Comparison of ENCODE assay signal across 8 mouse cellular contexts in genomic region chr12:78906707-78907162, GRCm38 (mm10). TPM values are rescaled to one million over a fixed set of nuclear protein-coding genes. Genes with fewer than 3 reads are reported as not detected.
A peak's percentile ranks its signal among the peaks of the same experiment; 100 is the strongest.
DNase-seq lines count a peak whose midpoint lies in the region; ATAC-seq and TF ChIP-seq lines count a peak whose summit lies in the region.

Plek2 (minus strand) TSS chr12:78906964.

- no peaks in the 10 kb centered on the region for H3K27me3 ChIP-seq in CH12.LX (replicated peaks)
- H3K27me3 ChIP-seq in hindbrain, embryonic 11.5 days (ENCODE audit: control insufficient read depth, insufficient read depth, low read length): peaks cover 26% of the 10 kb centered on the region
- H3K27me3 ChIP-seq in limb, embryonic 14.5 days (ENCODE audit: control insufficient read depth, insufficient read depth, low read length): peaks cover 23% of the 10 kb centered on the region
- peaks cover 44% of the 10 kb centered on the region for H3K27me3 ChIP-seq in midbrain, embryonic 14.5 days (ENCODE audit: control insufficient read depth, insufficient read depth, low read length)
- no peaks in the 10 kb centered on the region for H3K27me3 ChIP-seq in stomach, embryonic 14.5 days (ENCODE audit: control insufficient read depth, insufficient read depth, low read length)

- H3K79me2 ChIP-seq in CH12.LX (replicated peaks; ENCODE audit: control insufficient read depth, extremely low read depth, insufficient read depth, poor library complexity, severe bottlenecking): no peaks in the 10 kb centered on the region

- peak within 1 kb of the TSS; percentile 48 for H3K4me2 ChIP-seq in CH12.LX (ENCODE audit: insufficient read depth, low read depth, poor library complexity, severe bottlenecking)
- H3K4me2 ChIP-seq in hindbrain, embryonic 11.5 days (replicated peaks; ENCODE audit: low read depth, low read length): peak within 1 kb of the TSS; percentile 72
- peak within 1 kb of the TSS; percentile 90 for H3K4me2 ChIP-seq in limb, embryonic 14.5 days (replicated peaks; ENCODE audit: low read depth, low read length, severe bottlenecking)
- H3K4me2 ChIP-seq in midbrain, embryonic 14.5 days (ENCODE audit: low read length): peak within 1 kb of the TSS; percentile 85
- H3K4me2 ChIP-seq in stomach, embryonic 14.5 days (replicated peaks; ENCODE audit: low read depth, low read length): peak within 1 kb of the TSS; percentile 85

- peak within 1 kb of the TSS in 1 of 3 experiments; percentile 80 for H3K4me3 ChIP-seq in CH12.LX (replicated peaks in 1 of 3; ENCODE audit: low read depth in 2 of 3, low read length in 2 of 3, poor library complexity in 1 of 3)
- peak within 1 kb of the TSS; percentile 93 for H3K4me3 ChIP-seq in bone marrow, adult 2 months (replicated peaks; ENCODE audit: control insufficient read depth, low read depth, low read length)
- peak within 1 kb of the TSS; percentile 39 for H3K4me3 ChIP-seq in hindbrain, embryonic 11.5 days (ENCODE audit: low read depth, low read length)
- H3K4me3 ChIP-seq in limb, embryonic 14.5 days (replicated peaks; ENCODE audit: low read length): peak within 1 kb of the TSS; percentile 41
- peak within 1 kb of the TSS; percentile 39 for H3K4me3 ChIP-seq in midbrain, embryonic 14.5 days (replicated peaks; ENCODE audit: low read depth, low read length)
- H3K4me3 ChIP-seq in stomach, embryonic 14.5 days (ENCODE audit: low read depth, low read length): peak within 1 kb of the TSS; percentile 36

- TF ChIP-seq EP300 in CH12.LX (IDR thresholded peaks at IDR 0.05; ENCODE audit: low read length): no peak

- H3K9ac ChIP-seq in CH12.LX (ENCODE audit: insufficient read depth, low read depth): no peak within 1 kb of the TSS
- H3K9ac ChIP-seq in hindbrain, embryonic 11.5 days (ENCODE audit: low read depth, low read length): peak within 1 kb of the TSS; percentile 52
- peak within 1 kb of the TSS; percentile 52 for H3K9ac ChIP-seq in limb, embryonic 14.5 days (ENCODE audit: low read depth, low read length, severe bottlenecking)
- H3K9ac ChIP-seq in midbrain, embryonic 14.5 days (replicated peaks; ENCODE audit: low read length): peak within 1 kb of the TSS; percentile 48; the same call in 1 of the 2 replicates
- H3K9ac ChIP-seq in stomach, embryonic 14.5 days (replicated peaks; ENCODE audit: low read depth, low read length): peak within 1 kb of the TSS; percentile 25; the same call in 1 of the 2 replicates

- dilution Hi-C loops in CH12.LX (cut with MboI; ENCODE audit: extremely low pct_ligation_motif_present, extremely low pct_unique_long_range_greater_than_20kb, low sequenced_read_pairs): no loop called here

- H3K9me3 ChIP-seq in CH12.LX (replicated peaks; ENCODE audit: low read length): peaks cover 6% of the 10 kb centered on the region
- no peaks in the 10 kb centered on the region for H3K9me3 ChIP-seq in hindbrain, embryonic 11.5 days (ENCODE audit: control insufficient read depth, low read length)
- H3K9me3 ChIP-seq in limb, embryonic 14.5 days (ENCODE audit: control insufficient read depth, low read length): no peaks in the 10 kb centered on the region
- H3K9me3 ChIP-seq in midbrain, embryonic 14.5 days (ENCODE audit: control insufficient read depth, low read length): no peaks in the 10 kb centered on the region
- 0 out of 2 replicates have a peak, but pooled peaks cover 3% of the 10 kb centered on the region for H3K9me3 ChIP-seq in stomach, embryonic 14.5 days (ENCODE audit: control insufficient read depth, low read depth, low read length)

- in situ Hi-C loops in CH12.LX (cut with MboI; ENCODE audit: low pct_ligation_motif_present, low pct_unique_long_range_greater_than_20kb, low sequenced_read_pairs): no loop called here

- intact Hi-C loops in left cerebral cortex, postnatal 14 days (cut with DNase I): no loop called here

- no peak within 1 kb of the TSS for H3K27ac ChIP-seq in CH12.LX (ENCODE audit: insufficient read depth, low read depth)
- peak within 1 kb of the TSS; percentile 9; the same call in 1 of the 2 replicates for H3K27ac ChIP-seq in bone marrow, adult 2 months (ENCODE audit: control insufficient read depth, insufficient read depth, low read depth, low read length, poor library complexity)
- H3K27ac ChIP-seq in hindbrain, embryonic 11.5 days (ENCODE audit: low read depth, low read length): no peak within 1 kb of the TSS
- no peak within 1 kb of the TSS for H3K27ac ChIP-seq in limb, embryonic 14.5 days (replicated peaks; ENCODE audit: low read depth, low read length)
- no peak within 1 kb of the TSS for H3K27ac ChIP-seq in midbrain, embryonic 14.5 days (replicated peaks; ENCODE audit: low read depth, low read length)
- H3K27ac ChIP-seq in stomach, embryonic 14.5 days (ENCODE audit: low read length): no peak within 1 kb of the TSS

- no peak for TF ChIP-seq POLR2A in CH12.LX (IDR thresholded peaks at IDR 0.05; ENCODE audit: low read depth, low read length)
- TF ChIP-seq POLR2A in bone marrow, adult 2 months (IDR thresholded peaks at IDR 0.05; ENCODE audit: borderline replicate concordance, control insufficient read depth, low read depth, low read length): peak; percentile 56; the same call in 1 of the 2 replicates
- TF ChIP-seq POLR2A in limb, embryonic 14.5 days (IDR thresholded peaks at IDR 0.05; ENCODE audit: borderline replicate concordance, extremely low read depth, insufficient read depth, insufficient read length): no peak

- TF ChIP-seq RAD21 in CH12.LX (IDR thresholded peaks at IDR 0.05; ENCODE audit: low read depth, low read length): no peak

- no peaks in the 10 kb centered on the region for H3K36me3 ChIP-seq in CH12.LX (replicated peaks in 1 of 2; ENCODE audit: control insufficient read depth in 1 of 2, insufficient read depth in 1 of 2, low read length in 1 of 2)
- no peaks in the 10 kb centered on the region for H3K36me3 ChIP-seq in hindbrain, embryonic 11.5 days (ENCODE audit: control insufficient read depth, insufficient read depth, low read length)
- no peaks in the 10 kb centered on the region for H3K36me3 ChIP-seq in limb, embryonic 14.5 days (ENCODE audit: control insufficient read depth, insufficient read depth, low read length)
- H3K36me3 ChIP-seq in midbrain, embryonic 14.5 days (ENCODE audit: control insufficient read depth, insufficient read depth, low read length): no peaks in the 10 kb centered on the region
- no peaks in the 10 kb centered on the region for H3K36me3 ChIP-seq in stomach, embryonic 14.5 days (ENCODE audit: control insufficient read depth, insufficient read depth, low read length)

- TF ChIP-seq CTCF in CH12.LX (conservative IDR thresholded peaks at IDR 0.05 in 1 of 2, IDR thresholded peaks at IDR 0.05 in 1 of 2; ENCODE audit: low read depth in 2 of 2, low read length in 2 of 2): peak in 1 of 2 experiments; percentile 45; a peak in 2 of 4 replicates
- TF ChIP-seq CTCF in bone marrow, adult 2 months (IDR thresholded peaks at IDR 0.05; ENCODE audit: control insufficient read depth, insufficient read depth, low read length): no peak

- H3K4me1 ChIP-seq in CH12.LX (ENCODE audit: control insufficient read depth in 1 of 2, insufficient read depth in 2 of 2): peaks cover under 1 to 5% of the 10 kb centered on the region in 2 experiments; a peak in 3 of 4 replicates
- peaks cover 4% of the 10 kb centered on the region; the same call in 1 of the 2 replicates for H3K4me1 ChIP-seq in bone marrow, adult 2 months (ENCODE audit: control insufficient read depth, insufficient read depth, low read length)
- H3K4me1 ChIP-seq in hindbrain, embryonic 11.5 days (replicated peaks; ENCODE audit: control insufficient read depth, insufficient read depth, low read length): peaks cover 11% of the 10 kb centered on the region
- H3K4me1 ChIP-seq in limb, embryonic 14.5 days (ENCODE audit: control insufficient read depth, insufficient read depth, low read length): peaks cover 4% of the 10 kb centered on the region; the same call in 1 of the 2 replicates
- H3K4me1 ChIP-seq in midbrain, embryonic 14.5 days (ENCODE audit: control insufficient read depth, insufficient read depth, low read length): peaks cover 12% of the 10 kb centered on the region
- H3K4me1 ChIP-seq in stomach, embryonic 14.5 days (ENCODE audit: control insufficient read depth, insufficient read depth, low read length): no peaks in the 10 kb centered on the region

- DNase-seq in CH12.LX (ENCODE audit: extremely low read depth): no peak
- DNase-seq in hindbrain, embryonic 11.5 days (ENCODE audit: low spot score): peak; percentile 66
- no peak for DNase-seq in limb, embryonic 14.5 days (ENCODE audit: low spot score)
- peak; percentile 77 for DNase-seq in midbrain, embryonic 14.5 days
- no peak for DNase-seq in left cerebral cortex, postnatal 14 days (ENCODE audit: low spot score in 2 of 2)

- WGBS in bone marrow, adult 2 months: 5% methylated on average over 38 of the region's 38 CpGs
- WGBS in hindbrain, embryonic 11.5 days: 2% methylated on average over 38 of the region's 38 CpGs
- WGBS in limb, embryonic 14.5 days: 1% methylated on average over 32 of the region's 38 CpGs
- whole genome bisulfite sequencing in midbrain, embryonic 14.5 days: 2% methylated on average over 38 of the region's 38 CpGs
- 2% methylated on average over 38 of the region's 38 CpGs for WGBS in stomach, embryonic 14.5 days

- ATAC-seq in erythroblast, adult 5-6 weeks (replicated peaks; ENCODE audit: low FRiP score, poor library complexity, severe bottlenecking): peak; percentile 77
- ATAC-seq in hindbrain, embryonic 11.5 days (ENCODE audit: low FRiP score): peak; percentile 49; the same call in 1 of the 2 replicates
- no peak for ATAC-seq in limb, embryonic 14.5 days (ENCODE audit: low FRiP score, low read depth)
- ATAC-seq in midbrain, embryonic 14.5 days (ENCODE audit: low FRiP score, low TSS enrichment): no peak
- peak; percentile 56 for ATAC-seq in stomach, embryonic 14.5 days (ENCODE audit: insufficient number of reproducible peaks, insufficient read depth, low FRiP score, low read depth)

TF ChIP-seq in CH12.LX, 34 proteins besides CTCF, POLR2A, EP300 and RAD21 (continues in another document):
- no peak for TF ChIP-seq ETS1 (conservative IDR thresholded peaks at IDR 0.05; ENCODE audit: low read depth, low read length)

RNA-seq across cellular contexts. Expression of gene Plek2, which starts in this region (rescaled TPM):
- total RNA-seq in CH12.LX (2012; rRNA removed) (0.85 and 1.1 TPM in 2 replicates), CH12.LX (2014; rRNA removed) (not detected in 2 replicates)
- 0.30 TPM in 1 of 2 replicates, not detected in the other for polyA plus RNA-seq in CH12.LX (2012; ENCODE audit: insufficient read length, low read depth)
- polyA plus RNA-seq in bone marrow, adult 2 months (2011; ENCODE audit: insufficient read depth, insufficient read length, low replicate concordance, missing spikeins): 4.1 and 6.2 TPM in 2 replicates
- 6.7 TPM in 1 of 2 replicates, not detected in the other for total RNA-seq in erythroblast, adult 5-6 weeks (2015; ENCODE audit: low replicate concordance)
- 2.6 and 5.3 TPM in 2 replicates for total RNA-seq in erythroblast, adult 5-6 weeks (2017; ENCODE audit: low replicate concordance)
- polyA plus RNA-seq in hindbrain, embryonic 11.5 days (2014; fragmentation: Nextera tagmentation; extraction: Ambion mirVana): 2.6 and 3.1 TPM in 2 replicates
- 1.2 and 1.5 TPM in 2 replicates for polyA plus RNA-seq in limb, embryonic 14.5 days (2012; rRNA removed)
- 4.5 and 5.8 TPM in 2 replicates for polyA plus RNA-seq in limb, embryonic 14.5 days (2014; fragmentation: Nextera tagmentation; extraction: Ambion mirVana)
- 0.92 and 1.3 TPM in 2 replicates for polyA plus RNA-seq in midbrain, embryonic 14.5 days (2014; fragmentation: Nextera tagmentation; extraction: Ambion mirVana)
- 21.0 and 23.7 TPM in 2 replicates for polyA plus RNA-seq in stomach, embryonic 14.5 days (2014; fragmentation: Nextera tagmentation; extraction: Ambion mirVana)
- under 1 TPM; 0.27 to 0.37 TPM for total RNA-seq in left cerebral cortex, postnatal 14 days (2021)

Comparison
In these comparisons a context has a peak if more than half of its experiments do, and no peak if none do; other contexts are left out.
1. DNase-seq: peak in hindbrain, embryonic 11.5 days (single experiment) and midbrain, embryonic 14.5 days (single experiment); none in CH12.LX (single experiment), limb, embryonic 14.5 days (single experiment) and left cerebral cortex, postnatal 14 days (0 of 2).
2. ATAC-seq: peak in erythroblast, adult 5-6 weeks (single experiment), hindbrain, embryonic 11.5 days (single experiment) and stomach, embryonic 14.5 days (single experiment); none in limb, embryonic 14.5 days (single experiment) and midbrain, embryonic 14.5 days (single experiment).
3. Peak in every context shown above with its lines, with median percentiles within 50 percentile points of each other: H3K4me2 ChIP-seq.